Mouse (Mus musculus): ENCODE measurements around the gene Frmd4a.

DNA sequence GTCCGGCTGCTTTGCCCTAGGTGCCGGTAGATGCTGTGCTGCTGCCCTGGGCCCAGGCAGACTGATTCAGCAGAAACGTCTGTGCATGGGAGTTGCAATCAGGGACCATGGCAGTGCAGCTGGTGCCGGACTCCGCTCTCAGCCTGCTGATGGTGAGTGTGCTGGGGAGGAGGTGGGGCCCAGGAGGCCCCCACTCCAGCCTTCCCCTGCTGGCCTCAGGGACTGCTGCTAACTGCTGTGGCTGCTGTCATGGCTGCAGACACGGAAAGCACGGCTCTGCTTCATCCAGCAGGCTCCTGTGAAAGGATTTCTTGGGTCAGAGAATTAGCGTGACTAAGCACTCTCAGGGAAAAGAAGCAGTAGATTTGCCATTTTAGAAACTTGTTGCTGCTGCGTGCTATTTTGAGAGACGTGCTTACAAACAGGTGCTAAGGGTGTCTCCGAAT, 937 bp downstream of the Frmd4a start:
- TF ChIP-seq CTCF (IDR thresholded peaks at IDR 0.05; ENCODE audit: control insufficient read depth, insufficient read depth, low read length) = no peak
- no peak for TF ChIP-seq POLR2A (IDR thresholded peaks at IDR 0.05; ENCODE audit: borderline replicate concordance, control insufficient read depth, low read depth, low read length)

Measured in bone marrow, adult 2 months (tissue).